Mouse (Mus musculus) frontal cortex, postnatal 10 days (tissue): ENCODE results near the gene Hoxb6.

ENCODE experiments used
- DNase-seq, 2 experiments: peaks; one replicate each; pipeline ENCODE4 v3.0.0; 2022; ENCODE audit warnings: low spot score in 2 of 2, mixed read lengths in 1 of 2

Hoxb6 gene

GRCm38 (mm10) chr11:96334998-96335397 lies 42.7 kb downstream of the Hoxb6 start:
- DNase-seq = no peak

GRCm38 (mm10) chr11:96336597-96336996 lies 44.3 kb downstream of the Hoxb6 start:
- DNase-seq = no peak

GRCm38 (mm10) chr11:96337026-96337425 lies 44.8 kb downstream of the Hoxb6 start:
- no peak for DNase-seq

- DNase-seq = no peak
Measured at GRCm38 (mm10) chr11:96338957-96339855, 46.9 kb downstream of the Hoxb6 start.

- DNase-seq = no peak
Measured at GRCm38 (mm10) chr11:96340698-96341365, 48.6 kb downstream of the Hoxb6 start.

GRCm38 (mm10) chr11:96341701-96342575 lies 49.7 kb downstream of the Hoxb6 start:
- no peak for DNase-seq

- DNase-seq = no peak
Measured at GRCm38 (mm10) chr11:96342576-96342930, 50.3 kb downstream of the Hoxb6 start.

GRCm38 (mm10) chr11:96343206-96343745 lies 51.0 kb downstream of the Hoxb6 start:
- DNase-seq = no peak

- no peak for DNase-seq
Measured at GRCm38 (mm10) chr11:96344061-96344877, 52.0 kb downstream of the Hoxb6 start.

GRCm38 (mm10) chr11:96344878-96345159 lies 52.5 kb downstream of the Hoxb6 start:
- no peak for DNase-seq

GRCm38 (mm10) chr11:96345220-96345892 lies 53.1 kb downstream of the Hoxb6 start:
- DNase-seq = no peak

- DNase-seq = no peak
Measured at GRCm38 (mm10) chr11:96345893-96346806, 53.9 kb downstream of the Hoxb6 start.

GRCm38 (mm10) chr11:96346916-96347520 lies 54.7 kb downstream of the Hoxb6 start:
- DNase-seq = no peak

- no peak for DNase-seq
Measured at GRCm38 (mm10) chr11:96347717-96348116, 55.4 kb downstream of the Hoxb6 start.

GRCm38 (mm10) chr11:96348141-96348928 lies 56.1 kb downstream of the Hoxb6 start:
- no peak for DNase-seq

GRCm38 (mm10) chr11:96348988-96349387 lies 56.7 kb downstream of the Hoxb6 start:
- no peak for DNase-seq

GRCm38 (mm10) chr11:96349491-96350340 lies 57.4 kb downstream of the Hoxb6 start:
- no peak for DNase-seq

GRCm38 (mm10) chr11:96350341-96350624 lies 58.0 kb downstream of the Hoxb6 start, which contains the start of gene Hoxb2:
TSS of gene Hoxb2 (plus strand) at chr11:96350525.
- DNase-seq = no peak
